Mouse (Mus musculus) stomach, embryonic 14.5 days (tissue): ENCODE results near the gene Plekha7. TPM values are rescaled to one million over a fixed set of nuclear protein-coding genes. Genes with fewer than 3 reads are reported as not detected.

Experiments used
- ATAC-seq: fragments of 200-750 bp; cut with Nextera tagmentation; 2 replicates; pipeline ENCODE4 v1.8.0; 2017; ENCODE audit warnings: low read depth, moderate TSS enrichment; ENCODE audit not compliant: insufficient number of reproducible peaks, insufficient read depth, low FRiP score
- H3K27ac ChIP-seq: fragments of 300-500 bp; sonication (generic); 2 replicates; pipeline ENCODE4 v1.5.1; 2014; ENCODE audit warnings: mild to moderate bottlenecking, low read length, moderate library complexity, mixed read lengths
- H3K27me3 ChIP-seq: fragments of 300-500 bp; sonication (generic); 2 replicates; pipeline ENCODE4 v1.6.1; 2014; ENCODE audit warnings: low read length, control low read depth, mixed read lengths; ENCODE audit not compliant: control insufficient read depth, insufficient read depth
- H3K36me3 ChIP-seq: fragments of 300-500 bp; sonication (generic); 2 replicates; pipeline ENCODE4 v1.6.1; 2014; ENCODE audit warnings: mild to moderate bottlenecking, control low read depth, low read length, moderate library complexity, mixed read lengths; ENCODE audit not compliant: control insufficient read depth, insufficient read depth
- H3K4me1 ChIP-seq: fragments of 300-500 bp; sonication (generic); 2 replicates; pipeline ENCODE4 v1.6.1; 2014; ENCODE audit warnings: low read length, control low read depth, mixed read lengths; ENCODE audit not compliant: control insufficient read depth, insufficient read depth
- H3K4me2 ChIP-seq: fragments of 300-500 bp; sonication (generic); replicated peaks from 2 replicates; pipeline ENCODE4 v1.6.1; 2014; ENCODE audit warnings: low read depth, low read length, control low read depth
- H3K4me3 ChIP-seq: fragments of 300-500 bp; sonication (generic); 2 replicates; pipeline ENCODE4 v1.5.1; 2014; ENCODE audit warnings: low read depth, low read length, control low read depth
- H3K9ac ChIP-seq: fragments of 300-500 bp; sonication (generic); replicated peaks from 2 replicates; pipeline ENCODE4 v1.6.1; 2014; ENCODE audit warnings: low read depth, mild to moderate bottlenecking, control low read depth, low read length, moderate library complexity, mixed read lengths
- H3K9me3 ChIP-seq: fragments of 300-500 bp; sonication (generic); 2 replicates; pipeline ENCODE4 v1.6.1; 2016; ENCODE audit warnings: low read depth, low read length, control low read depth; ENCODE audit not compliant: control insufficient read depth
- WGBS: fragments of 180-500 bp; shearing (Covaris S2); extraction: QIAGEN DNeasy Blood & Tissue Kit; methylation state at CpG from one replicate; pipeline ENCODE4 v1.1.7; 2014; 5-methylcytosine and 5-hydroxymethylcytosine counted together
- polyA plus RNA-seq: library from polyadenylated mRNA; unstranded; fragments of >200 nt; fragmentation: Nextera tagmentation; extraction: Ambion mirVana; gene quantifications from 2 replicates; pipeline ENCODE4 v1.2.1, GENCODE M21; 2014

Plekha7 gene
- polyA plus RNA-seq, 1 experiment from 2014 or later = 12.4 TPM

GRCm38 (mm10) chr7:116217747-116218146, 90.4 kb downstream of the Plekha7 start:
- no peak overlapping the region for H3K4me3 ChIP-seq
- no peak overlapping the region for H3K4me2 ChIP-seq
- no peak overlapping the region for H3K27ac ChIP-seq
- no peak overlapping the region for H3K9ac ChIP-seq
- H3K9me3 ChIP-seq = no peaks in the 10 kb centered on the region; the same call in 1 of the 2 replicates
- no peaks in the 10 kb centered on the region for H3K36me3 ChIP-seq
- ATAC-seq = no peak
- peaks cover 15% of the 10 kb centered on the region; the same call in 1 of the 2 replicates for H3K4me1 ChIP-seq
- H3K27me3 ChIP-seq = no peaks in the 10 kb centered on the region
- WGBS = 94% methylated on average over 7 of the region's 7 CpGs

- H3K4me1 ChIP-seq = no peaks in the 10 kb centered on the region
- no peak overlapping the region for H3K4me2 ChIP-seq
- H3K9me3 ChIP-seq = no peaks in the 10 kb centered on the region; the same call in 1 of the 2 replicates
- H3K9ac ChIP-seq = no peak overlapping the region
- 21% methylated on average over 9 of the region's 9 CpGs for WGBS
- no peaks in the 10 kb centered on the region for H3K27me3 ChIP-seq
- no peak overlapping the region for H3K4me3 ChIP-seq
- no peaks in the 10 kb centered on the region for H3K36me3 ChIP-seq
- no peak for ATAC-seq
- H3K27ac ChIP-seq = no peak overlapping the region
Observed at GRCm38 (mm10) chr7:116211904-116212303, 96.3 kb downstream of the Plekha7 start.

- 46% methylated on average over 10 of the region's 10 CpGs for WGBS
Observed at GRCm38 (mm10) chr7:116209926-116210631, 98.1 kb downstream of the Plekha7 start.

GRCm38 (mm10) chr7:116208880-116209279, 99.3 kb downstream of the Plekha7 start:
- Histone ChIP-seq H3K9me3 (no peaks in the 10 kb centered on the region), H3K4me3 (no peak overlapping the region), H3K27ac (no peak overlapping the region), H3K4me1 (no peaks in the 10 kb centered on the region), H3K9ac (no peak overlapping the region), H3K36me3 (no peaks in the 10 kb centered on the region), H3K4me2 (no peak overlapping the region), H3K27me3 (no peaks in the 10 kb centered on the region)
- 64% methylated on average over 8 of the region's 8 CpGs for WGBS
- ATAC-seq = no peak

More at GRCm38 (mm10) chr7:116209926-116210631, 98.1 kb downstream of the Plekha7 start:
- no peak overlapping the region for H3K9ac ChIP-seq
- no peaks in the 10 kb centered on the region for H3K4me1 ChIP-seq
- H3K9me3 ChIP-seq = no peaks in the 10 kb centered on the region
- no peak overlapping the region for H3K4me3 ChIP-seq
- H3K27me3 ChIP-seq = no peaks in the 10 kb centered on the region
- H3K4me2 ChIP-seq = no peak overlapping the region
- no peak overlapping the region for H3K27ac ChIP-seq
- H3K36me3 ChIP-seq = no peaks in the 10 kb centered on the region
- no peak for ATAC-seq

- Histone ChIP-seq H3K36me3 (no peaks in the 10 kb centered on the region), H3K4me2 (no peak overlapping the region), H3K27ac (no peak overlapping the region), H3K4me3 (no peak overlapping the region), H3K4me1 (0 out of 2 replicates have a peak, but pooled peaks cover 4% of the 10 kb centered on the region), H3K27me3 (no peaks in the 10 kb centered on the region), H3K9ac (no peak overlapping the region), H3K9me3 (no peaks in the 10 kb centered on the region)
- WGBS = 48% methylated on average over 7 of the region's 7 CpGs
- ATAC-seq = no peak
Observed at GRCm38 (mm10) chr7:116206806-116207571, 101.2 kb downstream of the Plekha7 start.

- no peak for ATAC-seq
- Histone ChIP-seq H3K4me2 (no peak overlapping the region), H3K4me3 (no peak overlapping the region), H3K27ac (no peak overlapping the region), H3K9me3 (no peaks in the 10 kb centered on the region), H3K9ac (no peak overlapping the region), H3K4me1 (0 out of 2 replicates have a peak, but pooled peaks cover 4% of the 10 kb centered on the region), H3K36me3 (no peaks in the 10 kb centered on the region), H3K27me3 (no peaks in the 10 kb centered on the region)
- 57% methylated on average over 2 of the region's 2 CpGs for WGBS
Observed at GRCm38 (mm10) chr7:116205451-116205850, 102.7 kb downstream of the Plekha7 start.

GRCm38 (mm10) chr7:116202033-116202681, 106.0 kb downstream of the Plekha7 start:
- WGBS = 65% methylated on average over 10 of the region's 10 CpGs
- H3K4me2 ChIP-seq = no peak overlapping the region
- no peak overlapping the region; the same call in 1 of the 2 replicates for H3K27ac ChIP-seq

GRCm38 (mm10) chr7:116200951-116201351, 107.2 kb downstream of the Plekha7 start:
- ATAC-seq = no peak

More at GRCm38 (mm10) chr7:116202033-116202681, 106.0 kb downstream of the Plekha7 start:
- Histone ChIP-seq H3K4me1 (peaks cover 17% of the 10 kb centered on the region; the same call in 1 of the 2 replicates), H3K9ac (no peak overlapping the region), H3K27me3 (no peaks in the 10 kb centered on the region), H3K9me3 (no peaks in the 10 kb centered on the region), H3K4me3 (no peak overlapping the region), H3K36me3 (no peaks in the 10 kb centered on the region)
- peak; percentile 15; the same call in 1 of the 2 replicates for ATAC-seq

More at GRCm38 (mm10) chr7:116200951-116201351, 107.2 kb downstream of the Plekha7 start:
- Histone ChIP-seq H3K4me2 (no peak overlapping the region), H3K4me1 (peaks cover 23% of the 10 kb centered on the region; the same call in 1 of the 2 replicates), H3K27me3 (no peaks in the 10 kb centered on the region), H3K9me3 (no peaks in the 10 kb centered on the region), H3K4me3 (no peak overlapping the region), H3K36me3 (no peaks in the 10 kb centered on the region), H3K9ac (no peak overlapping the region), H3K27ac (no peak overlapping the region)
- WGBS = 79% methylated on average over 1 of the region's 1 CpGs
